Mouse (Mus musculus) adrenal gland, postnatal 4 days (tissue): ENCODE measurements around the gene Nme8. TPM values are rescaled to one million over a fixed set of nuclear protein-coding genes. Genes with fewer than 3 reads are reported as not detected.

Source experiments
- DNase-seq, 2 experiments: peaks; one replicate each; pipeline ENCODE4 v3.0.0; 2021 to 2022; ENCODE audit warnings: low spot score in 2 of 2, mixed read lengths in 2 of 2
- total RNA-seq, 2 experiments: library from RNA; stranded (reverse); gene quantifications; 2 replicates each; pipeline ENCODE4 v1.2.3; 2021

Gene Nme8
- total RNA-seq, 2 experiments from 2014 or later = not detected

DNA sequence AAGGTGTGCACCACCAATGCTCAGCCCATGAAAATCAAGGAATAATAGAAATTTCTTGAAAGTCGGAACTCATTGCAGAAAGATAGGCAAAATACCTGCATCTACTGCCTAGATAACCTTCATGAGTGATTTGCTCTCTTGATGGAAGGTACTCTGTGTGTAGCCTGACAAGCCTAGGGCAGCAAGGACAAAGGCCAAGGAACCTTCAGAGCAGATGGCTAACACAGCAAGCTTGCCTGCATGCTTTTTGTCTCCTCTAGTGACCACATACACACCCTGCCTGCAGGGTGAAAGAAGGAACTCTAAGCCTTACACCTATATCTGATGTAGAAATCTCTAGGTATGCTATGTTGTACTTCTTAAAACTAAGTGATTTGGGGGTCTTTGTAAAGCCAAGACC lies 102.5 kb downstream of the Nme8 start:
- no peak for DNase-seq

Other genes starting within 250 kb of the Nme8 start
- gene Epdr1, start 77.9 kb downstream of the Nme8 start, total RNA-seq = 10 to 100 TPM; 18.1 to 20.4 TPM
- gene Sfrp4, start 74.7 kb downstream of the Nme8 start, total RNA-seq = 1 to 10 TPM; 3.6 to 5.1 TPM
- gene Gpr141, start 126.5 kb upstream of the Nme8 start, total RNA-seq = under 1 TPM; 0.14 to 0.56 TPM